Mouse (Mus musculus) left cerebral cortex, postnatal 25 days (tissue): ENCODE measurements around the gene Gm21103. TPM values are rescaled to one million over a fixed set of nuclear protein-coding genes. Genes with fewer than 3 reads are reported as not detected.
"Not testable (repeated sequence)": the region's sequence is repeated elsewhere in the genome, so short reads cannot be mapped to it uniquely, and the experiment has no call there.

ENCODE experiments used
- DNase-seq, 2 experiments: peaks; one replicate each; pipeline ENCODE4 v3.0.0; 2022; ENCODE audit warnings: low spot score in 2 of 2, mixed read lengths in 1 of 2
- intact Hi-C: fragments of 180-260 bp; cut with DNase I; formaldehyde crosslinking; loops from one replicate; pipeline ENCODE4 v1.15.1; 2025
- total RNA-seq, 2 experiments: library from RNA; stranded (reverse); gene quantifications; 2 replicates each; pipeline ENCODE4 v1.2.3; 2021

Gm21103 gene
- not detected for total RNA-seq

- DNase-seq, intact Hi-C loops: not testable (repeated sequence)
These were observed at the start of gene Gm21103 for GRCm38 (mm10) chr14:6304743-6305142. Gm21103 (minus strand) TSS chr14:6304843.

GRCm38 (mm10) chr14:6343578-6343977 is 38.9 kb upstream of the Gm21103 start, which contains the start of gene Gm3618:
Gm3618 (minus strand) TSS chr14:6343678.
- DNase-seq, intact Hi-C loops: not testable (repeated sequence)

DNA sequence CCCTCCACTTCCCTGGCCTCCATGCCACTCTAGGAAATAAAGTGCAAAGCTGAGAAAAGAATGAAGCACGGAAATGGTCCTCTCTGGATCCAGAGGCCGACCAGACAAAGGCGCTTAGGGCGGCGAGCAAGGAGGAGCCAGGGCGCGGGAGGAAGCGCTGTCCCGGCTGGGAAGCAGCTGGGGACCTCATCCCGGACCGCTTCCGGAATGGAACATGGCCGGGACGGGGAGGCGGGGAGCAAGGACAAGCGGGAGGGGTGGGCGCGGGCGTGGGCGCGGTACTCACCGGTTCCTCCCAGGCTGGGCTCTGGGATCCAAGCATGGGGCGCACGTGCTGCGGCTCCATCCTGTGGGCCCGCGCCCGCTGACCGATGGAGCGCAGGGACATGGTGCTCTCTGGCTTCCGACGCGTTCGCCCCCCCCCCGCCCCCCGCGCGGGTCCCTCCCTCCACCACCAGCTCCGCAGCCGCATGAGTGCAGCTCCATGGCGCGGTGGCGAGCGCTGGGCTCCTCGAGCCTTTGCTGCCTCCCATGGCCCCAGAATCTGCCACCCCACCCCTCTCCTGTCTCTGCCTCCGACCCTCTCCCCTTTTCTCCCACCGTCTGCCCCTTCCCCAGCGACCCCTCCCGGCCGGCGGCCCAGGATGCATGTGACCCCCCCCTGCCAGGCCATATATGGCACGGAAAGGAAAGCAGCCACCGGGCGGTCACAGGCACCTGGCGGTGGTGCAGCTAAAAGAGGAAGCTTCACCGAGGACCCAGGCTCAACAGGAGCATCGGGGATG is 17.5 kb downstream of the Gm21103 start, which contains the start of gene Gm3411:
Gene Gm3411 (minus strand): TSS at position 320 of the 785 bp plus-strand sequence.
- peak; percentile 15 to 17 for DNase-seq
- intact Hi-C loops: not testable (repeated sequence)

Other genes with a start within 250 kb of the Gm21103 start
- gene Gm6337, start 246.6 kb downstream of the Gm21103 start, total RNA-seq: not detected
- not detected for gene Gm8206, start 210.9 kb downstream of the Gm21103 start, total RNA-seq
- 1 to 10 TPM; 1.1 to 1.2 TPM for gene Gm3468, start 196.2 kb downstream of the Gm21103 start, total RNA-seq
- not detected for gene Gm3476, start 179.0 kb downstream of the Gm21103 start, total RNA-seq
- gene Gm21560, start 85.6 kb downstream of the Gm21103 start, total RNA-seq: under 1 TPM; 0.78 TPM
- gene Gm3411, start 17.6 kb downstream of the Gm21103 start, total RNA-seq: 1 to 10 TPM; 1.5 to 2.1 TPM
- gene Gm3618, start 38.8 kb upstream of the Gm21103 start, total RNA-seq: not detected
- not detected for gene Gm16440, start 85.5 kb upstream of the Gm21103 start, total RNA-seq
- gene Gm3591, start 107.6 kb upstream of the Gm21103 start, total RNA-seq: under 1 TPM; 0.32 to 0.89 TPM
- not detected for gene Gm3594, start 139.8 kb upstream of the Gm21103 start, total RNA-seq
- not detected for gene Gm8356, start 232.4 kb upstream of the Gm21103 start, total RNA-seq